Mouse (Mus musculus) heart, adult 2 months (tissue): ENCODE results near the gene Aarsd1. TPM values are rescaled to one million over a fixed set of nuclear protein-coding genes. Genes with fewer than 3 reads are reported as not detected.

Experiments used
- DNase-seq, 2 experiments: peaks; one replicate each; pipeline ENCODE4 v3.0.0; 2021
- H3K27ac ChIP-seq: fragments of 200-600 bp; 2 replicates; pipeline ENCODE4 v1.8.1; 2022
- H3K27me3 ChIP-seq: fragments of 200-500 bp; 2 replicates; pipeline ENCODE4 v1.6.1; 2012; ENCODE audit warnings: mild to moderate bottlenecking, low read length, inconsistent platforms, mixed read lengths; ENCODE audit not compliant: control insufficient read depth, insufficient read depth
- H3K36me3 ChIP-seq: fragments of 200-500 bp; 2 replicates; pipeline ENCODE4 v1.6.1; 2012; ENCODE audit warnings: low read length, inconsistent platforms; ENCODE audit not compliant: control insufficient read depth, insufficient read depth
- H3K4me1 ChIP-seq: fragments of 200-500 bp; 2 replicates; pipeline ENCODE4 v1.6.1; 2011; ENCODE audit warnings: low read length; ENCODE audit not compliant: control insufficient read depth, insufficient read depth
- H3K4me3 ChIP-seq: fragments of 200-600 bp; 2 replicates; pipeline ENCODE4 v1.8.1; 2022
- H3K79me2 ChIP-seq: fragments of 200-500 bp; replicated peaks from 2 replicates; pipeline ENCODE4 v1.6.1; 2012; ENCODE audit warnings: mild to moderate bottlenecking, inconsistent platforms, low read length, moderate library complexity, mixed read lengths; ENCODE audit not compliant: control insufficient read depth, insufficient read depth
- H3K9ac ChIP-seq: fragments of 200-500 bp; 2 replicates; pipeline ENCODE4 v1.6.1; 2012; ENCODE audit warnings: low read depth, mild to moderate bottlenecking, control low read depth, inconsistent platforms, low read length, mixed read lengths
- CTCF ChIP-seq: fragments of 200-600 bp; IDR thresholded peaks from 2 replicates; pipeline ENCODE4 v1.8.1; 2022; ENCODE audit warnings: antibody characterized with exemption, mild to moderate bottlenecking, moderate library complexity
- EP300 ChIP-seq: fragments of 200-500 bp; IDR thresholded peaks from 2 replicates; pipeline ENCODE4 v1.6.1; 2011; ENCODE audit warnings: low read depth, low read length, control low read depth; ENCODE audit not compliant: insufficient read depth
- POLR2A ChIP-seq: fragments of 200-500 bp; IDR thresholded peaks from 2 replicates; pipeline ENCODE4 v1.6.1; 2011; ENCODE audit warnings: mild to moderate bottlenecking, low read depth, low read length, control low read depth; ENCODE audit not compliant: insufficient read depth
- WGBS: fragments of 180-500 bp; shearing (Covaris S2); methylation state at CpG from one replicate; pipeline ENCODE4 v1.1.7; 2018; 5-methylcytosine and 5-hydroxymethylcytosine counted together
- intact Hi-C: fragments of 180-260 bp; cut with DNase I; formaldehyde crosslinking; loops from one replicate; pipeline ENCODE4 v1.15.1; 2025
- polyA plus RNA-seq: library from polyadenylated mRNA; depleted of rRNA; stranded (reverse); fragments of >200 nt; gene quantifications from 2 replicates; pipeline ENCODE4 v1.2.3, GENCODE M21; 2012
- total RNA-seq, 2 experiments: library from RNA; stranded (reverse); gene quantifications; 2 replicates each; pipeline ENCODE4 v1.2.3; 2021

Aarsd1 gene
- total and polyA plus RNA-seq, 3 experiments: 19.5 to 23.4 (median 23.0) TPM

DNA sequence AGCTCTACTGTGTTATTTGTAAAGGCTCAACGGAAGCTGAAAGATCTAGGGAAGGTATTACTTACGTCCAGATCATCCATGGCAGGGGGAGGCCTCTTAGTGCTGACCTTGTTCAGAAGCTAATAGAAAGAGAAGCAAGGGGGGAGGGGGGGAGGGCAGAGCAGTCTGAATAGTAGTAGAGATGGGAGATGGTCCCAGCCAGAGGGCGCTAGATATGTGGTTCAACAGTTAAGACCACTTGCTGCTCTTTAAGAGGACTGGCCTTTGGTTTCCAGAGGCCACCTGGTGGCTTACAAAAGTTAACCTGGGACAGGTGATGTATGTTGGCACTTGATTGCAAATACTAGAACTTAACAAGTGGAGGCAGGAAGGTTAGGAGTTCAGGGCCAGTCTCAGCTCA, 2.2 kb upstream of the Aarsd1 start:
- DNase-seq: no peak
- intact Hi-C loops: no loop called here
- WGBS: 47% methylated on average over 3 of the region's 3 CpGs
- Histone ChIP-seq H3K4me3 (no peak overlapping the region), H3K27me3 (no peaks in the 10 kb centered on the region), H3K79me2 (no peaks in the 10 kb centered on the region), H3K9ac (no peak overlapping the region), H3K36me3 (no peaks in the 10 kb centered on the region), H3K4me1 (peaks cover 6% of the 10 kb centered on the region; the same call in 1 of the 2 replicates), H3K27ac (no peak overlapping the region)
- TF ChIP-seq POLR2A (no peak), EP300 (no peak), CTCF (peak; percentile 26; the same call in 1 of the 2 replicates)

DNA sequence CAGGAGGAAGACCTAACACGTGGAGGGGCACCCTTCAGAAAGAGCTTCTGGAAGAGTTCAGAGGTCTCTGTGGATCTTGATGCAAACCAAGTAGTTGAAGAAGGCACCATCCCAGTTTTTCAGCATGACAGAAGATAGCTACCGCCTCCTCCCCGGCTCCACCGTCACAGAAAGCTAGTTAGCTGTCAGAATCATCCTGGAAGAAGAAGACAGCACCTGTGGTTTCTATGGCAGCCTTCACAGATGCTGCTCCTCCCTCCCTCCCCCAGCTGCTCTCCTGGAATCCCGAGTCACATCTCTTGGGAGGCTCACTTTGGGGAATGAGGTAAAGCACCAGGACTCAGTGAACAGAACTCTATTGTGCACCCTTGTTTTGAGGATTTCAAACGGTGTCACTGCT, 1.6 kb upstream of the Aarsd1 start:
- H3K4me1 ChIP-seq: peaks cover 4% of the 10 kb centered on the region; the same call in 1 of the 2 replicates
- no peaks in the 10 kb centered on the region for H3K79me2 ChIP-seq
- H3K27ac ChIP-seq: no peak overlapping the region
- no peak for TF ChIP-seq POLR2A
- intact Hi-C loops: no loop called here
- 58% methylated on average over 6 of the region's 6 CpGs for WGBS
- no peaks in the 10 kb centered on the region for H3K36me3 ChIP-seq
- no peak overlapping the region for H3K9ac ChIP-seq
- H3K4me3 ChIP-seq: no peak overlapping the region
- H3K27me3 ChIP-seq: no peaks in the 10 kb centered on the region
- DNase-seq: no peak

DNA sequence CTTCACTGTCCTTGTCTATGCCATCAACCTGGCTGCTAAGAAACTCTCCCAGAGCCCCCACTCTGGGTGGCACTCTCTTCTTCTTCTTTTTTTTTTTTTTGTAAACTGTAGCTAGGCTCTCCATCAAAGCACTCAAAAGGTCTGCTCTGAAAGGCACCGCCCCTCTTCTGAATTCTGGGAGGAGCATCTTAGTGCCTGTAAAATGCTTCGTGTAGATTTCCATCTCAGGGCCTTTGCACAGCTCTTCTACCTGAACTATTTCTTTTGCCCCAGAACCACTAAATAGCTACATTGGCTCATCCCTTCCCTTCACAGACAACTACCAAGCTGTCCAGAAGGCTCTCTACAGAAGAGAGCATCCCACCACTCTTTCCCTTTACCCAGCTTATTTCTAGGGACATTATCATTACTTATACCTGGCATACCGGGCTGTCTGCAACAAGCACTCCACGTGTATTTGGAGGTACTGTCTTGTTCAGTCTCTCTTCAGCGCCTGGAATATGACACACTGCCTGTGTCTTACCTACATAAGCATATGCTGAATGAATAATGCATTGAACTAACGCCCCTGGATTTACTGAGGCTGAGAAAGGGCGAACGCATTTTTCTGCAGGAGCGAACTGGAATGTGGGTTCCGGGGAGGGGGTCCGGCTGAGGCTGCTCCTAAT, 848 bp downstream of the Aarsd1 start:
- Histone ChIP-seq H3K4me1 (peaks cover 3% of the 10 kb centered on the region; the same call in 1 of the 2 replicates), H3K36me3 (no peaks in the 10 kb centered on the region), H3K4me3 (peak overlapping the region; percentile 98), H3K27me3 (no peaks in the 10 kb centered on the region), H3K79me2 (no peaks in the 10 kb centered on the region), H3K9ac (peak overlapping the region; percentile 95), H3K27ac (peak overlapping the region; percentile 84)
- WGBS: 1% methylated on average over 11 of the region's 11 CpGs
- intact Hi-C loops: no loop called here
- no peak for DNase-seq
- TF ChIP-seq CTCF (no peak), POLR2A (no peak), EP300 (no peak)

DNA sequence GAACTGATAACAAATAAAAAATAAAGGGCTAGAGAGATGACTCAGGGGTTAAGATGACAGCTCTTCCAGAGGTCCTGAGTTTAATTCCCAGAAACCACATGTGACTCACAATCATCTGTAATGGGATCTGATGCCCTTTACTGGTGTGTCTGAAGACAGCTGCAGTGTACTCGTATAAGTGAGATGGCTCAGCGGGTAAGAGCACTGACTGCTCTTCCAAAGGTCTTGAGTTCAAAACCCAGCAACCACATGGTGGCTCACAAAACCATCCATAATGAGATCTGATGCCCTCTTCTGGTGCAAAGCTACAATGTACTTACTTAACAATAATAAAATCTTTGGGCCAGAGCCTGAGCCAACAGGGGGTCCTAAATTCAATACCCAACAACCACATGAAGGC, 2.1 kb downstream of the Aarsd1 start:
- Histone ChIP-seq H3K4me1 (peaks cover 3% of the 10 kb centered on the region; the same call in 1 of the 2 replicates), H3K27me3 (no peaks in the 10 kb centered on the region), H3K36me3 (no peaks in the 10 kb centered on the region), H3K9ac (no peak overlapping the region), H3K79me2 (no peaks in the 10 kb centered on the region), H3K4me3 (no peak overlapping the region), H3K27ac (no peak overlapping the region)
- no peak for DNase-seq
- intact Hi-C loops: no loop called here
- WGBS: 91% methylated on average over 2 of the region's 2 CpGs
- TF ChIP-seq POLR2A (no peak), CTCF (peak; percentile 20)

DNA sequence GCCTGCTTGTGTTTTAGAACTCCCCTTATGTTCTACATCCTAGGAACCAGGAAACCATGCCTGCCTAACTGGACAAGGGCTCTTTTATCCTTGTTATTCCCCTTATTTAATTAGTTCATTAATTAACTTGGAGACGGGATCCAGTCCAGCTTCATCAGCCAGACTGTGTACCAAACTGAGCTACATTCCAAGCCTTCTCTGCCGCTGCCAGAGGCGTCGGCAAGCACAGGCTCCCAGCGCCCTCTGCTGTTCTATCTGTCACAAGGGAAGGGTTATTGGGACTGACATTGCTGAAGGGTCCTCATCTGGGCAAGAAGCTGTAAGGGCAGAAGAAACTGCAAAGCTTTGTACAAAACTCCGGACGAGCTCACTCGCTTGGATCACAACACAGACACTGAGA, 22.3 kb downstream of the Aarsd1 start:
- Histone ChIP-seq H3K4me3 (no peak overlapping the region), H3K27ac (no peak overlapping the region), H3K4me1 (no peaks in the 10 kb centered on the region; the same call in none of the 2 replicates), H3K9ac (no peak overlapping the region), H3K36me3 (no peaks in the 10 kb centered on the region), H3K79me2 (no peaks in the 10 kb centered on the region), H3K27me3 (no peaks in the 10 kb centered on the region)
- no peak for TF ChIP-seq POLR2A
- peak; percentile 95 for TF ChIP-seq CTCF
- peak; percentile 92 for TF ChIP-seq EP300
- WGBS: 4% methylated on average over 8 of the region's 8 CpGs
- DNase-seq: peak; percentile 69 to 73
- intact Hi-C loops: loop anchor here (1.0 to 5.0 kb wide), 2 partner anchors 72 to 183 kb away; no protein-coding TSS in a partner anchor

DNA sequence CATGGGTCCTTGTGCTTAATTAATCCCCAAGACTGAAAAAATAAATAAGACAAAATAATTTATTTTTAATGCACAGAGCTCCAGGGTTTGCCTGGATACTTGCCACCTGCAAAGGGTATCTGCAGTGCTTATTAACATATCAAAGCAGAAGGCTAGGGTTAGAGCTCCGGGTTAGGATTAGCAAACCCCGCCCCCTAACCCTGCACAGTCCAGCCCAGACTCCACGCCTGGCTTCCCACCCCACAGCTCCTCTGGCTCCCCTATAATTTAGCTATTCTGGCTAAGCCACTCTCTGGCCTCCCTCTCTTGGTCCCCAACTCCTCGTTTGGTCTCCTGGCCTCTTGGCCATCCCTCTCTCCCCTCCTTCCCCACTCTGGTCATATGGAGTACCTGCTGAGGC, 35.6 kb downstream of the Aarsd1 start:
- Histone ChIP-seq H3K4me1 (no peaks in the 10 kb centered on the region), H3K27ac (no peak overlapping the region), H3K27me3 (no peaks in the 10 kb centered on the region), H3K4me3 (no peak overlapping the region), H3K9ac (no peak overlapping the region), H3K36me3 (no peaks in the 10 kb centered on the region), H3K79me2 (no peaks in the 10 kb centered on the region)
- intact Hi-C loops: no loop called here
- 25% methylated on average over 4 of the region's 4 CpGs for WGBS
- no peak for DNase-seq
- no peak for TF ChIP-seq CTCF
- TF ChIP-seq POLR2A: no peak
- TF ChIP-seq EP300: no peak
